Mouse (Mus musculus) left cerebral cortex, postnatal 10 days (tissue): ENCODE data around the gene Cryab. TPM values are rescaled to one million over a fixed set of nuclear protein-coding genes. Genes with fewer than 3 reads are reported as not detected.
A peak's percentile ranks its signal among the peaks of the same experiment; 100 is the strongest.

Source experiments
- DNase-seq, 2 experiments: peaks; one replicate each; pipeline ENCODE4 v3.0.0; 2021 to 2022; ENCODE audit warnings: low spot score in 2 of 2, mixed read lengths in 1 of 2; ENCODE audit errors: extremely low spot score in 1 of 2
- intact Hi-C: fragments of 180-260 bp; cut with DNase I; formaldehyde crosslinking; loops from one replicate; pipeline ENCODE4 v1.15.1; 2025
- total RNA-seq, 2 experiments: library from RNA; stranded (reverse); gene quantifications; 2 replicates each; pipeline ENCODE4 v1.2.3; 2021

Cryab gene
- total RNA-seq, 2 experiments from 2014 or later: 67.6 to 87.4 TPM

- intact Hi-C loops: no loop called here
- peak; percentile 89 to 93 for DNase-seq
Measured at GRCm38 (mm10) chr9:50774991-50775612, 24.0 kb downstream of the Cryab start, which contains the start of the genes Alg9 and 1110032A03Rik. Gene Alg9, plus strand, starts transcription at chr9:50775019. Gene 1110032A03Rik, minus strand, starts transcription at chr9:50775520.

GRCm38 (mm10) chr9:50775662-50776126, 24.6 kb downstream of the Cryab start:
- intact Hi-C loops: no loop called here
- DNase-seq: no peak

- intact Hi-C loops: no loop called here
- no peak for DNase-seq
Measured at GRCm38 (mm10) chr9:50776162-50776760, 25.1 kb downstream of the Cryab start.

GRCm38 (mm10) chr9:50782155-50782554, 31.0 kb downstream of the Cryab start:
- intact Hi-C loops: no loop called here

GRCm38 (mm10) chr9:50795266-50795665, 44.1 kb downstream of the Cryab start:
- intact Hi-C loops: no loop called here
- no peak for DNase-seq

More at GRCm38 (mm10) chr9:50782155-50782554, 31.0 kb downstream of the Cryab start:
- DNase-seq: no peak

- DNase-seq: no peak
- intact Hi-C loops: no loop called here
Measured at GRCm38 (mm10) chr9:50796776-50797175, 45.7 kb downstream of the Cryab start.

- intact Hi-C loops: no loop called here
- no peak for DNase-seq
Measured at GRCm38 (mm10) chr9:50797641-50798040, 46.5 kb downstream of the Cryab start.

GRCm38 (mm10) chr9:50798368-50798767, 47.2 kb downstream of the Cryab start:
- intact Hi-C loops: no loop called here
- DNase-seq: no peak

- peak; percentile 43 to 49 for DNase-seq
- intact Hi-C loops: no loop called here
Measured at GRCm38 (mm10) chr9:50800985-50801384, 49.9 kb downstream of the Cryab start.

GRCm38 (mm10) chr9:50803055-50803671, 52.0 kb downstream of the Cryab start:
- DNase-seq: no peak
- intact Hi-C loops: no loop called here

Other genes with a start within 250 kb of the Cryab start
- gene Pts, start 222.6 kb upstream of the Cryab start, total RNA-seq: 10 to 100 TPM; 46.7 to 48.0 TPM
- 10 to 100 TPM; 18.5 to 19.1 TPM for gene Il18, start 196.5 kb upstream of the Cryab start, total RNA-seq
- 1 to 10 TPM; 1.6 to 1.8 TPM for gene Bco2, start 196.1 kb upstream of the Cryab start, total RNA-seq
- not detected for gene Tex12, start 190.0 kb upstream of the Cryab start, total RNA-seq
- 100 to 1,000 TPM; 145 to 154 TPM for gene Sdhd, start 147.5 kb upstream of the Cryab start, total RNA-seq
- 100 to 1,000 TPM; 215 to 230 TPM for gene Timm8b, start 147.4 kb upstream of the Cryab start, total RNA-seq
- gene Pih1d2, start 134.0 kb upstream of the Cryab start, total RNA-seq: 1 to 10 TPM; 1.4 to 2.1 TPM
- 10 to 100 TPM; 28.9 to 30.3 TPM for gene Nkapd1, start 133.9 kb upstream of the Cryab start, total RNA-seq
- 100 to 1,000 TPM; 121 to 129 TPM for gene Dlat, start 91.5 kb upstream of the Cryab start, total RNA-seq
- gene Dixdc1, start 11.8 kb upstream of the Cryab start, total RNA-seq: 10 to 100 TPM; 75.0 to 76.6 TPM
- gene 2310030G06Rik, start 4.8 kb upstream of the Cryab start, total RNA-seq: 1 to 10 TPM; 2.0 to 2.7 TPM
- gene Hspb2, start 1.0 kb downstream of the Cryab start, total RNA-seq: 1 to 10 TPM; 1.7 to 2.2 TPM
- 1 to 10 TPM; 5.5 to 6.6 TPM for gene Fdxacb1, start 16.9 kb downstream of the Cryab start, total RNA-seq
- gene Alg9, start 23.7 kb downstream of the Cryab start, total RNA-seq: 10 to 100 TPM; 36.2 to 38.7 TPM
- 10 to 100 TPM; 27.0 to 28.7 TPM for gene 1110032A03Rik, start 24.2 kb downstream of the Cryab start, total RNA-seq
- gene Ppp2r1b, start 94.0 kb downstream of the Cryab start, total RNA-seq: 10 to 100 TPM; 21.1 to 23.2 TPM